Mouse (Mus musculus) cerebellum, adult 2 months (tissue): ENCODE data around the gene Lrrc55. TPM values are rescaled to one million over a fixed set of nuclear protein-coding genes. Genes with fewer than 3 reads are reported as not detected.

Experiments
- DNase-seq, 2 experiments: peaks; one replicate each; pipeline ENCODE4 v3.0.0; 2021
- H3K27ac ChIP-seq: fragments of 200-500 bp; 2 replicates; pipeline ENCODE4 v1.5.1; 2012; ENCODE audit warnings: low read length, control low read depth, inconsistent platforms; ENCODE audit not compliant: insufficient read depth
- H3K27me3 ChIP-seq: fragments of 200-500 bp; 2 replicates; pipeline ENCODE4 v1.6.1; 2012; ENCODE audit warnings: inconsistent platforms, mild to moderate bottlenecking, low read length, moderate library complexity; ENCODE audit not compliant: control insufficient read depth, insufficient read depth
- H3K4me1 ChIP-seq: fragments of 200-500 bp; 2 replicates; pipeline ENCODE4 v1.6.1; 2011; ENCODE audit warnings: low read length; ENCODE audit not compliant: control insufficient read depth, insufficient read depth
- H3K4me3 ChIP-seq: fragments of 200-500 bp; replicated peaks from 2 replicates; pipeline ENCODE3; 2011; ENCODE audit warnings: mild to moderate bottlenecking, low read depth, low read length, control low read depth; ENCODE audit not compliant: insufficient read depth
- CTCF ChIP-seq: fragments of 200-500 bp; IDR thresholded peaks from 2 replicates; pipeline ENCODE4 v1.5.1; 2011; ENCODE audit warnings: low read depth, mild to moderate bottlenecking, control low read depth, low read length, moderate library complexity, borderline replicate concordance; ENCODE audit not compliant: insufficient read depth
- POLR2A ChIP-seq: fragments of 200-500 bp; IDR thresholded peaks from 2 replicates; pipeline ENCODE4 v1.6.1; 2011; ENCODE audit warnings: low read length, control low read depth, borderline replicate concordance; ENCODE audit not compliant: insufficient read depth
- WGBS: fragments of 180-500 bp; shearing (Covaris S2); methylation state at CpG from one replicate; pipeline ENCODE4 v1.1.7; 2018; 5-methylcytosine and 5-hydroxymethylcytosine counted together
- polyA plus RNA-seq: library from polyadenylated mRNA; depleted of rRNA; stranded (reverse); fragments of >200 nt; gene quantifications from 2 replicates; pipeline ENCODE4 v1.2.3, GENCODE M21; 2012

The Lrrc55 gene
- polyA plus RNA-seq, 1 experiment: 8.3 TPM

- DNase-seq: no peak
- 49% methylated on average over 3 of the region's 3 CpGs for WGBS
- Histone ChIP-seq H3K27ac (no peak overlapping the region), H3K27me3 (no peaks in the 10 kb centered on the region), H3K4me3 (no peak overlapping the region), H3K4me1 (no peaks in the 10 kb centered on the region)
- TF ChIP-seq POLR2A (no peak), CTCF (no peak)
Observed at GRCm38 (mm10) chr2:85227816-85228335, 30.9 kb upstream of the Lrrc55 start.

GRCm38 (mm10) chr2:85224221-85225179, 27.5 kb upstream of the Lrrc55 start:
- TF ChIP-seq POLR2A (no peak), CTCF (no peak)
- no peak for DNase-seq
- Histone ChIP-seq H3K4me3 (no peak overlapping the region), H3K4me1 (no peaks in the 10 kb centered on the region), H3K27me3 (no peaks in the 10 kb centered on the region), H3K27ac (no peak overlapping the region)
- 70% methylated on average over 17 of the region's 17 CpGs for WGBS

GRCm38 (mm10) chr2:85216606-85217005, 19.6 kb upstream of the Lrrc55 start:
- TF ChIP-seq CTCF (no peak), POLR2A (no peak)
- Histone ChIP-seq H3K4me1 (peaks cover 5% of the 10 kb centered on the region; the same call in 1 of the 2 replicates), H3K27me3 (no peaks in the 10 kb centered on the region), H3K4me3 (no peak overlapping the region), H3K27ac (no peak overlapping the region)
- DNase-seq: no peak

- WGBS: 11% methylated on average over 2 of the region's 2 CpGs
- Histone ChIP-seq H3K4me3 (no peak overlapping the region), H3K27me3 (no peaks in the 10 kb centered on the region), H3K27ac (no peak overlapping the region), H3K4me1 (peaks cover 5% of the 10 kb centered on the region; the same call in 1 of the 2 replicates)
- peak; percentile 87 to 94 for DNase-seq
- TF ChIP-seq POLR2A: no peak
- no peak for TF ChIP-seq CTCF
Observed at GRCm38 (mm10) chr2:85213746-85214145, 16.7 kb upstream of the Lrrc55 start.

- WGBS: 24% methylated on average over 5 of the region's 5 CpGs
- TF ChIP-seq CTCF: no peak
- no peak for TF ChIP-seq POLR2A
- no peak for DNase-seq
- Histone ChIP-seq H3K27ac (no peak overlapping the region), H3K4me3 (no peak overlapping the region), H3K27me3 (no peaks in the 10 kb centered on the region), H3K4me1 (peaks cover 2% of the 10 kb centered on the region; the same call in 1 of the 2 replicates)
Observed at GRCm38 (mm10) chr2:85209301-85209700, 12.3 kb upstream of the Lrrc55 start.

- no peak for TF ChIP-seq CTCF
- no peak for TF ChIP-seq POLR2A
- DNase-seq: no peak
- H3K4me1 ChIP-seq: no peaks in the 10 kb centered on the region
- WGBS: 61% methylated on average over 8 of the region's 8 CpGs
- no peak overlapping the region for H3K27ac ChIP-seq
- H3K27me3 ChIP-seq: no peaks in the 10 kb centered on the region
- H3K4me3 ChIP-seq: no peak overlapping the region
Observed at GRCm38 (mm10) chr2:85205170-85205569, 8.2 kb upstream of the Lrrc55 start.

- TF ChIP-seq POLR2A (no peak), CTCF (no peak)
- H3K4me3 ChIP-seq: peak overlapping the region; percentile 77
- 1% methylated on average over 24 of the region's 24 CpGs for WGBS
- no peak overlapping the region for H3K27ac ChIP-seq
- H3K27me3 ChIP-seq: no peaks in the 10 kb centered on the region
- H3K4me1 ChIP-seq: no peaks in the 10 kb centered on the region; the same call in 1 of the 2 replicates
- peak; percentile 8 to 23 for DNase-seq
Observed at GRCm38 (mm10) chr2:85198011-85198965, 1.3 kb upstream of the Lrrc55 start.
